Mouse (Mus musculus) duodenum, adult 2 months (tissue): ENCODE measurements around the gene Olfr906. TPM values are rescaled to one million over a fixed set of nuclear protein-coding genes. Genes with fewer than 3 reads are reported as not detected.

ENCODE experiments used
- polyA plus RNA-seq: library from polyadenylated mRNA; depleted of rRNA; stranded (reverse); fragments of >200 nt; gene quantifications from 2 replicates; pipeline ENCODE4 v1.2.3, GENCODE M21; 2012; ENCODE audit warnings: low replicate concordance; rRNA removed

Gene Olfr906
- not detected in 2 replicates for polyA plus RNA-seq

DNA sequence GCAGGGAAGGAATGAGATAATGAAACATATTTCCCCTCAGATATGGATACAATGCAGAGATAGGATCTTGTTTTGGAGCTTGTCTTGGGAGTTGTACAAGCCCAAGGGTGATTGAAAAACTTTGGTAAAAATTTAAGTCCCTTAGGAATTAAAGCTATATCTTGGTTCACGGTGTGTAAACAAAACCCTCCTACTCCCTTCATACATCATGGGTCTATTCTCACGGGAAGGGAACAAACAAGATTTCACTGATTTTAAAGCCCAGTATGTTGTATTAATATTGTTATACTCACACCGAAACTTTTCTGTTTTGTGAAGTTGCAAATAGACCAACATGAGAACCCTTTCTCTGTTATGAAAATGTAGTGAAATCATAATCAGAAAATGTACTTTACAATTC is at the start of gene Olfr906:
Gene Olfr906 (plus strand): TSS at position 301 of the 400 bp plus-strand sequence.

GRCm38 (mm10) chr9:38447352-38447751 is 39.5 kb upstream of the Olfr906 start, which contains the start of gene Olfr902:
Olfr902 (plus strand) TSS chr9:38447652.

DNA sequence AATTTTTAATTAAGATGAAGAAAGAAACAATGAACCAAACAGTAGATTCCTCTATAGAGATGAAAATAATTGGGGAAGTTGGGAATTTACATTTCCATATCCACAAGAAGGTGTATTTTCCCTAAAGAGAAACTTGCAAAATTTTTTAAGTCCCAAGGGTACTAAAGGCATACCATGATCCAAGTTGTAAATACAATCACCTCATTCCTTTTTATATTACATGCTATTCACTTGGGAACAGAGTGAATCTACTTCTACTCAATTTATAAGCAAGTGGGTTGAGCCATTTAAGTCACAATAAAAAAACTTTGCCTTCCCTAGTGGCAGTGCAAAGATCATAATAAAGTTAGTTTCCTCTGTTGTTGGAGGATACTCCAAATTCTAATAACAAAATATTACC is 24.0 kb upstream of the Olfr906 start, which contains the start of gene Olfr904:
Gene Olfr904 (plus strand): TSS at position 301 of the 400 bp plus-strand sequence.

GRCm38 (mm10) chr9:38470807-38471206 is 16.1 kb upstream of the Olfr906 start, which contains the start of gene Olfr905:
Olfr905 (plus strand) TSS chr9:38471107.

GRCm38 (mm10) chr9:38495501-38495900 is 8.6 kb downstream of the Olfr906 start, which contains the start of gene Olfr907:
Olfr907 (plus strand) TSS chr9:38495801.

DNA sequence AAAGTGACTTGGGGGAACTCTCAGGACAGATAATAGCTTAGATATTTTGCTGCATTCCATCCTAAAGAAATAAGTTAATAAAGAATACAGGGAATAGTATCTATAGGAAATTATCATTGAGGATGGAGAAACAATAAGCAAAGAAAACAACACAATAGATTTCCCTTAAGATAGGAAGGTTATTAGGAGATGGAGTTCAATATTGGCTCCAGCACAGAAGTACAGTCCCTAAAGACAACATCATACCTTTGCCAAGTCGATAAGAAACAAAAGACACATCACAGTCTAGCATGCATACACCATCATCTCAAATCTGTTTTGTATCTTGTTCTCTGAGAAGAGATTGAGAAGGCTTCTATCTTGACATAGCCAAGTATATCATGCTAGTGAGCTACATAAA is 34.4 kb downstream of the Olfr906 start, which contains the start of gene Olfr911-ps1:
Gene Olfr911-ps1 (plus strand): TSS at position 301 of the 400 bp plus-strand sequence.

GRCm38 (mm10) chr9:38537549-38537948 is 50.7 kb downstream of the Olfr906 start, which contains the start of gene Olfr910:
Olfr910 (plus strand) TSS chr9:38537849.

Other genes starting within 250 kb of the Olfr906 start
- not detected in 2 replicates for gene Olfr143, start 234.3 kb upstream of the Olfr906 start, polyA plus RNA-seq
- gene Olfr895, start 219.2 kb upstream of the Olfr906 start, polyA plus RNA-seq, result not detected in 2 replicates
- not detected in 2 replicates for gene Olfr896-ps1, start 196.0 kb upstream of the Olfr906 start, polyA plus RNA-seq
- not detected in 2 replicates for gene Olfr25, start 158.0 kb upstream of the Olfr906 start, polyA plus RNA-seq
- not detected in 2 replicates for gene Olfr898, start 138.7 kb upstream of the Olfr906 start, polyA plus RNA-seq
- gene Olfr250, start 120.2 kb upstream of the Olfr906 start, polyA plus RNA-seq, result not detected in 2 replicates
- gene Olfr251, start 110.0 kb upstream of the Olfr906 start, polyA plus RNA-seq, result not detected in 2 replicates
- not detected in 2 replicates for gene Olfr147, start 85.4 kb upstream of the Olfr906 start, polyA plus RNA-seq
- gene Olfr901, start 57.6 kb upstream of the Olfr906 start, polyA plus RNA-seq, result not detected in 2 replicates
- gene Olfr902, start 39.4 kb upstream of the Olfr906 start, polyA plus RNA-seq, result not detected in 2 replicates
- gene Olfr904, start 23.9 kb upstream of the Olfr906 start, polyA plus RNA-seq, result not detected in 2 replicates
- gene Olfr905, start 16.0 kb upstream of the Olfr906 start, polyA plus RNA-seq, result not detected in 2 replicates
- not detected in 2 replicates for gene Olfr907, start 8.7 kb downstream of the Olfr906 start, polyA plus RNA-seq
- not detected in 2 replicates for gene Olfr911-ps1, start 34.5 kb downstream of the Olfr906 start, polyA plus RNA-seq
- gene Olfr910, start 50.8 kb downstream of the Olfr906 start, polyA plus RNA-seq, result not detected in 2 replicates
- gene Olfr912, start 93.1 kb downstream of the Olfr906 start, polyA plus RNA-seq, result not detected in 2 replicates
- not detected in 2 replicates for gene Olfr913, start 105.7 kb downstream of the Olfr906 start, polyA plus RNA-seq
- gene Olfr914, start 118.0 kb downstream of the Olfr906 start, polyA plus RNA-seq, result not detected in 2 replicates
- not detected in 2 replicates for gene Olfr916, start 172.8 kb downstream of the Olfr906 start, polyA plus RNA-seq
- gene Olfr917, start 178.8 kb downstream of the Olfr906 start, polyA plus RNA-seq, result not detected in 2 replicates
- gene Olfr918, start 187.5 kb downstream of the Olfr906 start, polyA plus RNA-seq, result not detected in 2 replicates
- not detected in 2 replicates for gene Olfr919, start 216.6 kb downstream of the Olfr906 start, polyA plus RNA-seq
- 3.4 and 4.1 TPM in 2 replicates for gene Vwa5a, start 231.2 kb downstream of the Olfr906 start, polyA plus RNA-seq